Mouse (Mus musculus) lung, postnatal 14 days (tissue): ENCODE results near the gene Prickle2.

ENCODE experiments used
- DNase-seq: peaks from one replicate; pipeline ENCODE4 v3.0.0; 2021

Gene Prickle2

GRCm38 (mm10) chr6:92512001-92512400 is 194.0 kb downstream of the Prickle2 start:
- DNase-seq = no peak

GRCm38 (mm10) chr6:92509712-92510111 is 196.2 kb downstream of the Prickle2 start:
- DNase-seq = no peak

DNA sequence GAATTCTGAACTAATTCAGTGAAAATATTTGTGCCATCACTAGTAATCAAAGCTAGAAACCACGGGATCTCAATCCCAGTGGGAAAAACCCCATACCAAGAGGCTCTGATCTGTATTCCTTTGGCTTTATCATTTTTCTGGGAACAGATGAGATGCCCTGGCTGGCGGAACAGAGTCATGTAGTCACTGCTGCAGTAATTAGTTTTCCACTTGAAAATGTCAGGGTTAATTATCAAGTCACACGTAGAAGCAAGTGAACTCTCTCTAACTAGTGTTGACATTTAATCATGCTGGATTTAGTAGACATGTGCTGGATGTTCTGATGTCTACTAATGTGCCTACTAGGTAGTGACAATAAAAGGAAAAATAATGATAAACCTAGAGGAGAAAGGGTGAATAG is 199.7 kb downstream of the Prickle2 start:
- no peak for DNase-seq

DNA sequence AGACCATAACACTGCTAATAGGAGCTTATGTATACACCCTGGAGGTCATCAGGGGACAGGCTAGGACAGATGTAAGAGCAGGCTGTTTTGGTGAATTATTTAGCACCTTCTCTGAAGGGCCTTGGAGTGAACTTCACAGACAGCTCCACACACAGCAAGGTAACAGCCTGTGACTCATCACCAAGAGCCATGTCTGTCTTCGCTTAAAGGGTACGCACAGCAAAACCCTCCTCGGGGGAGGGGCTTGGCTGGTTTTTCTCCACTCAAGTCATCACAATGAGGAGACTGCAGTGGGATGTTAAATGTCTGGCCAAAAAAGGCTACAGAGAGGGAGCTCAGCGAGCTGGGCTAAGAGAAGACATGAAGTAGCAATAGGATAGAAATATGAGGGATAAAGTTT is 206.5 kb downstream of the Prickle2 start:
- DNase-seq = no peak

DNA sequence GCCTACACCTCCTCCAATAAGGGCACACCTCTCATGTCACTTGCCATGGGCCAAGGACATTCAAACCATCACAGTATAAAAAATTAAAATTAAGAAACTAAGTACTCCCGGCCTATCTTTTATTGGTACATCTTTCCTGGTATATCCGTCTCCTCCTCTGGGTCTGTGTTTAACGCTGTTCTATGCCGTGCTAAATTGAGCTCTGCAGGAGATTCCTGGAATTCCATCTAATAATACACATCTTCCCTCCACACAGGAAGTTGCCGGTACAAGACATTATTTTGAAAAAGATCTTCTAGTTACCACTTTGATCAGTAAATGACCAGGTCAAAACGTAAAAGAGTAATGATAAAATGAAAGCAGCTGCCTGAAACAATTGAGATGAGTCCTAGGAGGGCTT is 207.4 kb downstream of the Prickle2 start:
- no peak for DNase-seq

- no peak for DNase-seq
These were observed 208.7 kb downstream of the Prickle2 start for GRCm38 (mm10) chr6:92497279-92497678.

DNA sequence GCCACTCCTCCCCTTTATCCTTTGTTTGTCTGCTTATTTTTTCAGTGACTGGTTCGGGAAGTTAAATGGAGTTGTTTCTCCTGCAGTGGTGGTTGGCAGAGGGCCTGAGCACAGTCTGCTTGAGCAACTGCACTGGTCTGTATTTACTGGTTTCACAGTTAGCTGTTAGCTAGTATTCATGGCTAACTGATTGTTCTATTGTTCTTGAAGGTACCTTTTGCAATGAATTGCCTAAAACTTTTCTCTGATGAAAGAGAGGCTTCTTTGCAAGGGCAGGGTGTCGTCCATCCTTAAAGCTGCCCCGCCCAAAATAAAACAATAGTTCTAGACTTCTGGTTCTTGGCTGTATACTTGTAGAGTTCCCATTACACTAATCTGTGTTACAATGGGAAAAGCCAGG is 210.5 kb downstream of the Prickle2 start:
- DNase-seq = no peak

- no peak for DNase-seq
These were observed 224.3 kb downstream of the Prickle2 start for GRCm38 (mm10) chr6:92481690-92481956.

GRCm38 (mm10) chr6:92480941-92481689 is 224.8 kb downstream of the Prickle2 start:
- DNase-seq = peak; percentile 80

GRCm38 (mm10) chr6:92478612-92479011 is 227.3 kb downstream of the Prickle2 start:
- no peak for DNase-seq

- DNase-seq = no peak
These were observed 228.3 kb downstream of the Prickle2 start for GRCm38 (mm10) chr6:92477621-92478020.

DNA sequence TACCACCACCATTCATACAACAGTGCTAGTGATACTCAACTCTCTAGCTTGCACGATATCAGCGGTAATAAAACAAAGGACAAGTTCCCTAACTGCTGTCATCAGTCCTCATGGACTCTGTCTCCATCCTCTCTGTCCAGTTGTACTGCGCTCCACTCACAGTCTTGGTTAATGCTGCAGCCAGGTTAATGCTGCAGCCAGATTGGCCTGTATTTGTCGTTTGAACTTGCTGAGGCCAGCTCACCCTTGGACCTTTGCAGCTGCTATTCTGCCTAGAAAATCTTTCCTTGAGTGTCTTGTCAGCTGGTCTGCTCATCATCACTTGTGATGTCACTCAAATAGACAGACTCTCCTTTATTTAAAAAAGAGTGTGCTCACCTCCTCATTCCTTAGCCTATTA is 236.5 kb downstream of the Prickle2 start:
- no peak for DNase-seq

DNA sequence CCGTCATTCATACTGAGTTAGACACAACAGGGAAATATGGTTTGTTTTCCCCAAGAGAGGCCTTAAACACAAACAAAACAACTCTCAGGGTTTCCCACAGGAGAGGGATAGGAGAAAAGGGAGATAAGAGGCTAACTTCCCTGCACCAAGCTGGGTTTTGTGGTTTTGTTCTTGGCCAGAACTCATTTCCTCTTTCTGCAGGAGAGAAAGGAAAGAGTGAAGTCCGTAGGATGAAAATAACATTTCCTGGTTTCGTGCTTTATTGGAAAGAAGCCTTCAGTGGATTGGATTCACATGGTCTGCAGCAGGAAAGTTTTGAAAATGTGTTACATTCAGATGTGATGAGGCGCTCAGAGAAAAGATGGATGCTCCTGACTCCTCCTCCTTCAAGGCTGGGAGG is 237.1 kb downstream of the Prickle2 start:
- no peak for DNase-seq

- DNase-seq = peak; percentile 70
These were observed 237.6 kb downstream of the Prickle2 start for GRCm38 (mm10) chr6:92468383-92468791.

GRCm38 (mm10) chr6:92467343-92467742 is 238.6 kb downstream of the Prickle2 start:
- no peak for DNase-seq

GRCm38 (mm10) chr6:92465666-92466065 is 240.3 kb downstream of the Prickle2 start:
- DNase-seq = no peak

DNA sequence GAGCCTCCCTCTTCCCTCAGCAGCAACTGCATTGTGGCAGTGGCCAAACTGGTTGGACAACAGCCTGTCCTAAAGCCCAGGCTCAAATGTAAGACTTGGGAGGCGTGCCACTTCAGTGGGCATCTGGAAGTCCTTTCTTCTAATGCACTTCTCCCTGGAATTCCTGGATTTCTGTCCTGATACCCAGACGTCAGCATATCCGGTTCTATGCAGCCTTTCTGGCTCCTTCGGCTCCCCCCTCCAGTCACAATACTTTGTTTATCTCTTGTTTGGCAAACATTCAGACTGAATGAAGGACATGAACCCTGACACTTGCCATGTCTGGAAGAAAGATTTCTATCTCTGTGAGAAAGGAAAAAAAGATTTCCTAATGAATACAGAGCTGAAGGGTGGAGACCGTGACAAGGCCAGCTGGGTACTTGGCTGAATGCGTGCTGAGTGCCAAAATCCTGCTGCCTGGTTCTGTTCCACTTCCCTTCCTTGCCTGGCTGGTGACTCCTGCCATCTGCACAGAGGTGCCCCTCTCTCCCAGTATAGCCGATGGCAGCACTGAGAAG is 241.1 kb downstream of the Prickle2 start:
- DNase-seq = peak; percentile 60

DNA sequence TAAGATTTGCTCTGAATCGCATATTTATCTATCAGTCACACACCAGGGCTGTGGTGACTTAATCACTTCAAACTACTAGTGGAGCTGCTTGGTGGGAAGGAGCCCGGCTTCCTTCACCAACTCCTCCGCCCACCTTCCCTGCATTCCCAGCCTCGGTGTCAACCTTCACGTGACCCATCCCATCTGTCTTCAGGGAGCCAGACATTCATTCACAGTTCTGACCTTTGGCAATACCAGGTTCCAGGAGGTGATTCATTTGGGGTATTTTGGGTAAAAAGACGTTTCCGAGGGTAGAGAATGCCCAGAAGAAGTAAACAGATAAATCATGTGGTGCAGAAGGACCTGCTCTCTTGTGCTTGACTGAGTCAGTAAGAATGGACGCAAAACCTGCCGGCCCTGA is 242.2 kb downstream of the Prickle2 start:
- no peak for DNase-seq

DNA sequence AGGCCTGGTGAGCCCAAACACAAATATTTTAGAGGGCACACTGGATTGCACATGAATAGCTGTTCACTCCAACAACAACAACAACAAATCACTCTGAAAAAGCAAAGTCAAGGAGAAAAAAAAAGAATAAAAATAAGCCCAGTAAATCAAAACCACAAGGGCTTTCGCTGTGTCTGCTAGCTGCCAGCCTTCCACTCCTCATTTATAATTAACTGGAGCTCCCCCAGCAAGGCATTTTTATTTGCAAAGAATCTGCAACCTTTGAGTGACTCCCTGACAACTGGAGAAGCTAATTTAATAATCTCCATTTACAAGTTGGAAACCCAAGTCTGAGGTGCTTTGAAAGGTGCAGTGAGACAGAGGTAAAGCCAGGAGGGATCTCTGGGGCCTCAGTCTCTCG is 245.2 kb downstream of the Prickle2 start:
- DNase-seq = no peak

- no peak for DNase-seq
These were observed 247.9 kb downstream of the Prickle2 start for GRCm38 (mm10) chr6:92458026-92458425.

DNA sequence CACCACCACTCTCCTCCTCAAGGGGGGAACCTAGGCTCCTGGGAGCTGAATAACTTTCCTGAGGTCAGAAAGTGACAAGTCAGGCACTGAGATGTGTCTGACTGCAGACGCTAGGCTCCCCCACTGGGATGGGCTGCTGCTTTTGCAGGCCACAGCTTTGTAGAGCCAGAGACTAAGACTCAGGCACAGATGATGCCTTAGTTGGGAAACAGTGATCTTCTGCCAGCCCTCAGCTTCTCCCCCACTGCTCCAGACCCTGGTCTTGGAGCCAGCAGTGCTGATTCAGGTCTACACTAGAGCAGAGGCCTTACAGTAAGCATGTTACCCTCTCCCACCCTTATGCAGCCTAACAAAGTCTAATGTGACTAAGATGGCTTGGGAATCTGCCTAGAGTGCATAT is 254.5 kb downstream of the Prickle2 start:
- DNase-seq = no peak

DNA sequence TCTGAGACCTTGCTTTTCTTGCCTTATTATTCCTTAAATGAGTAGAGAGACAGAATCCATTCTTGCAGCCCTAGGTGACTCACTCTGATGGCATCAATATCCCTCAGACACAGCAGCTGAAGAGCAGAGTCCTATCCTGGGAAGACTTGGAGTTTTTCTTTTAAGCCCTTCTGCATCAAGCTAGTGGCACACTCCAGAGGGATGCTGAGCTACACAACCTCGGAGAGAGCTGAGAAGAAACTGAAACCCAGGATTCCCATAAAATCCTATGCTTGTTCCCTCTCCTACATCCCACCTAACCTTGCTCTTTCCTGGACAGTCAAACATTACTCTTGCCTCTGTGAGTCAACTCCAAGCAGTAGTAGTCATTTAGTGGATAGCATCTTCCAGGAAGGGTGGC is 256.0 kb downstream of the Prickle2 start:
- no peak for DNase-seq

- peak; percentile 48 for DNase-seq
These were observed 259.3 kb downstream of the Prickle2 start for GRCm38 (mm10) chr6:92446662-92447061.

DNA sequence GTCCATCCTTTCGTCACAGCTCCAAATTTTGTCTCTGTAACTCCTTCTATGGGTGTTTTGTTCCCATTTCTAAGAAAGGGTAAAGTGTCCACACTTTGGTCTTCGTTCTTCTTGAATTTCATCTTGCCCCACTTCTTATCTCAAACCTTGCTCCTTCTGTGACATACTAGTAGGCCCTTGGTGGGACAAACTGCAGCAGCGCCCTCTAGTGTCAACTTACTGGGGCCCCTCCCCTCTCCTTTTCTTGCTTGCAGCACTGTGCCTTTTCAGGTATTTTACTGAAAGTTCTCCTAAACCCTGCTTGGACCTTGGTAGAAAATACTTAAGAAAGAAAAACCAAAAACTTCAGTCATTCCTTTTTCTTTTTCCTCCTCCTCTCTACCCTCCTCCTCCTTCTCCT is 264.8 kb downstream of the Prickle2 start:
- peak; percentile 81 for DNase-seq

GRCm38 (mm10) chr6:92440251-92440650 is 265.7 kb downstream of the Prickle2 start:
- DNase-seq = no peak
